Mouse (Mus musculus): Measurements from ENCODE around the gene Snx18. TPM values are rescaled to one million over a fixed set of nuclear protein-coding genes. Genes with fewer than 3 reads are reported as not detected.

Snx18 gene
- polyA plus RNA-seq, 1 experiment from 2014 or later, result 7.1 TPM

GRCm38 (mm10) chr13:113593711-113594110 lies 24.7 kb downstream of the Snx18 start:
- ATAC-seq, result no peak
- 77% methylated on average over 17 of the region's 17 CpGs for WGBS

GRCm38 (mm10) chr13:113592703-113593200 lies 25.6 kb downstream of the Snx18 start:
- WGBS, result 72% methylated on average over 13 of the region's 13 CpGs
- H3K4me1 ChIP-seq (ENCODE audit: control insufficient read depth, insufficient read depth, low read depth, low read length), result peaks cover 14% of the 10 kb centered on the region
- H3K9me3 ChIP-seq (ENCODE audit: control insufficient read depth, low read length), result no peaks in the 10 kb centered on the region
- peaks cover 4% of the 10 kb centered on the region; the same call in 1 of the 2 replicates for H3K36me3 ChIP-seq (ENCODE audit: control insufficient read depth, insufficient read depth, low read length)
- H3K27me3 ChIP-seq (replicated peaks; ENCODE audit: control insufficient read depth, insufficient read depth, low read length), result no peaks in the 10 kb centered on the region
- no peak for ATAC-seq
- H3K4me3 ChIP-seq (ENCODE audit: low read length), result no peak overlapping the region
- H3K4me2 ChIP-seq (ENCODE audit: low read length), result no peak overlapping the region
- H3K9ac ChIP-seq (ENCODE audit: low read depth, low read length), result no peak overlapping the region
- H3K27ac ChIP-seq (ENCODE audit: low read depth, low read length), result no peak overlapping the region

More at GRCm38 (mm10) chr13:113593711-113594110, 24.7 kb downstream of the Snx18 start:
- Histone ChIP-seq H3K9ac (ENCODE audit: low read depth, low read length) (no peak overlapping the region), H3K27me3 (replicated peaks; ENCODE audit: control insufficient read depth, insufficient read depth, low read length) (no peaks in the 10 kb centered on the region), H3K27ac (ENCODE audit: low read depth, low read length) (no peak overlapping the region), H3K9me3 (ENCODE audit: control insufficient read depth, low read length) (no peaks in the 10 kb centered on the region), H3K4me2 (ENCODE audit: low read length) (no peak overlapping the region), H3K36me3 (ENCODE audit: control insufficient read depth, insufficient read depth, low read length) (peaks cover 4% of the 10 kb centered on the region; the same call in 1 of the 2 replicates), H3K4me1 (ENCODE audit: control insufficient read depth, insufficient read depth, low read depth, low read length) (peaks cover 13% of the 10 kb centered on the region), H3K4me3 (ENCODE audit: low read length) (no peak overlapping the region)

- Histone ChIP-seq H3K27me3 (replicated peaks; ENCODE audit: control insufficient read depth, insufficient read depth, low read length) (no peaks in the 10 kb centered on the region), H3K9me3 (ENCODE audit: control insufficient read depth, low read length) (no peaks in the 10 kb centered on the region), H3K27ac (ENCODE audit: low read depth, low read length) (no peak overlapping the region), H3K4me3 (ENCODE audit: low read length) (no peak overlapping the region), H3K4me2 (ENCODE audit: low read length) (no peak overlapping the region), H3K36me3 (ENCODE audit: control insufficient read depth, insufficient read depth, low read length) (peaks cover 4% of the 10 kb centered on the region; the same call in 1 of the 2 replicates), H3K4me1 (ENCODE audit: control insufficient read depth, insufficient read depth, low read depth, low read length) (peaks cover 16% of the 10 kb centered on the region), H3K9ac (ENCODE audit: low read depth, low read length) (no peak overlapping the region)
- 84% methylated on average over 11 of the region's 11 CpGs for WGBS
- no peak for ATAC-seq
Observed at GRCm38 (mm10) chr13:113591336-113591735, 27.0 kb downstream of the Snx18 start.

- H3K36me3 ChIP-seq (ENCODE audit: control insufficient read depth, insufficient read depth, low read length), result peaks cover 4% of the 10 kb centered on the region; the same call in 1 of the 2 replicates
- no peak overlapping the region for H3K4me2 ChIP-seq (ENCODE audit: low read length)
- ATAC-seq, result no peak
- H3K9ac ChIP-seq (ENCODE audit: low read depth, low read length), result no peak overlapping the region
- H3K9me3 ChIP-seq (ENCODE audit: control insufficient read depth, low read length), result no peaks in the 10 kb centered on the region
- no peak overlapping the region for H3K27ac ChIP-seq (ENCODE audit: low read depth, low read length)
- WGBS, result 91% methylated on average over 4 of the region's 4 CpGs
- H3K4me1 ChIP-seq (ENCODE audit: control insufficient read depth, insufficient read depth, low read depth, low read length), result peaks cover 7% of the 10 kb centered on the region
- H3K27me3 ChIP-seq (replicated peaks; ENCODE audit: control insufficient read depth, insufficient read depth, low read length), result no peaks in the 10 kb centered on the region
- no peak overlapping the region for H3K4me3 ChIP-seq (ENCODE audit: low read length)
Observed at GRCm38 (mm10) chr13:113590216-113590615, 28.1 kb downstream of the Snx18 start.

GRCm38 (mm10) chr13:113589499-113589898 lies 28.9 kb downstream of the Snx18 start:
- Histone ChIP-seq H3K4me2 (ENCODE audit: low read length) (no peak overlapping the region), H3K27me3 (replicated peaks; ENCODE audit: control insufficient read depth, insufficient read depth, low read length) (no peaks in the 10 kb centered on the region), H3K27ac (ENCODE audit: low read depth, low read length) (no peak overlapping the region), H3K4me3 (ENCODE audit: low read length) (no peak overlapping the region), H3K36me3 (ENCODE audit: control insufficient read depth, insufficient read depth, low read length) (peaks cover 4% of the 10 kb centered on the region; the same call in 1 of the 2 replicates), H3K9ac (ENCODE audit: low read depth, low read length) (no peak overlapping the region), H3K4me1 (ENCODE audit: control insufficient read depth, insufficient read depth, low read depth, low read length) (peaks cover 7% of the 10 kb centered on the region), H3K9me3 (ENCODE audit: control insufficient read depth, low read length) (no peaks in the 10 kb centered on the region)
- no peak for ATAC-seq
- 63% methylated on average over 7 of the region's 7 CpGs for WGBS

GRCm38 (mm10) chr13:113587200-113587936 lies 31.0 kb downstream of the Snx18 start:
- H3K4me3 ChIP-seq (ENCODE audit: low read length), result no peak overlapping the region
- peak overlapping the region; percentile 19; the same call in 1 of the 2 replicates for H3K9ac ChIP-seq (ENCODE audit: low read depth, low read length)
- H3K36me3 ChIP-seq (ENCODE audit: control insufficient read depth, insufficient read depth, low read length), result 0 out of 2 replicates have a peak, but pooled peaks cover 2% of the 10 kb centered on the region
- peak overlapping the region; percentile 60 for H3K27ac ChIP-seq (ENCODE audit: low read depth, low read length)
- H3K27me3 ChIP-seq (replicated peaks; ENCODE audit: control insufficient read depth, insufficient read depth, low read length), result no peaks in the 10 kb centered on the region
- WGBS, result 8% methylated on average over 15 of the region's 15 CpGs
- ATAC-seq, result peak; percentile 95
- peak overlapping the region; percentile 13; the same call in 1 of the 2 replicates for H3K4me2 ChIP-seq (ENCODE audit: low read length)
- H3K4me1 ChIP-seq (ENCODE audit: control insufficient read depth, insufficient read depth, low read depth, low read length), result peaks cover 7% of the 10 kb centered on the region
- no peaks in the 10 kb centered on the region for H3K9me3 ChIP-seq (ENCODE audit: control insufficient read depth, low read length)

- ATAC-seq, result no peak
- no peak overlapping the region for H3K9ac ChIP-seq (ENCODE audit: low read depth, low read length)
- no peaks in the 10 kb centered on the region for H3K36me3 ChIP-seq (ENCODE audit: control insufficient read depth, insufficient read depth, low read length)
- peaks cover 7% of the 10 kb centered on the region for H3K4me1 ChIP-seq (ENCODE audit: control insufficient read depth, insufficient read depth, low read depth, low read length)
- no peaks in the 10 kb centered on the region for H3K9me3 ChIP-seq (ENCODE audit: control insufficient read depth, low read length)
- no peaks in the 10 kb centered on the region for H3K27me3 ChIP-seq (replicated peaks; ENCODE audit: control insufficient read depth, insufficient read depth, low read length)
- no peak overlapping the region for H3K27ac ChIP-seq (ENCODE audit: low read depth, low read length)
- no peak overlapping the region for H3K4me3 ChIP-seq (ENCODE audit: low read length)
- 95% methylated on average over 3 of the region's 3 CpGs for WGBS
- no peak overlapping the region for H3K4me2 ChIP-seq (ENCODE audit: low read length)
Observed at GRCm38 (mm10) chr13:113585606-113586005, 32.8 kb downstream of the Snx18 start.

- no peak for ATAC-seq
- WGBS, result 67% methylated on average over 6 of the region's 6 CpGs
- H3K9me3 ChIP-seq (ENCODE audit: control insufficient read depth, low read length), result no peaks in the 10 kb centered on the region
- H3K4me2 ChIP-seq (ENCODE audit: low read length), result no peak overlapping the region
- H3K36me3 ChIP-seq (ENCODE audit: control insufficient read depth, insufficient read depth, low read length), result no peaks in the 10 kb centered on the region
- H3K4me1 ChIP-seq (ENCODE audit: control insufficient read depth, insufficient read depth, low read depth, low read length), result peaks cover 7% of the 10 kb centered on the region
- H3K9ac ChIP-seq (ENCODE audit: low read depth, low read length), result no peak overlapping the region
- H3K4me3 ChIP-seq (ENCODE audit: low read length), result no peak overlapping the region
- no peaks in the 10 kb centered on the region for H3K27me3 ChIP-seq (replicated peaks; ENCODE audit: control insufficient read depth, insufficient read depth, low read length)
- no peak overlapping the region for H3K27ac ChIP-seq (ENCODE audit: low read depth, low read length)
Observed at GRCm38 (mm10) chr13:113584431-113584830, 33.9 kb downstream of the Snx18 start.

- no peak overlapping the region for H3K4me3 ChIP-seq (ENCODE audit: low read length)
- 82% methylated on average over 4 of the region's 4 CpGs for WGBS
- H3K9ac ChIP-seq (ENCODE audit: low read depth, low read length), result no peak overlapping the region
Observed at GRCm38 (mm10) chr13:113583563-113583962, 34.8 kb downstream of the Snx18 start.

More at GRCm38 (mm10) chr13:113583563-113583962, 34.8 kb downstream of the Snx18 start:
- Histone ChIP-seq H3K4me2 (ENCODE audit: low read length) (no peak overlapping the region), H3K27me3 (replicated peaks; ENCODE audit: control insufficient read depth, insufficient read depth, low read length) (no peaks in the 10 kb centered on the region), H3K4me1 (ENCODE audit: control insufficient read depth, insufficient read depth, low read depth, low read length) (peaks cover 7% of the 10 kb centered on the region), H3K9me3 (ENCODE audit: control insufficient read depth, low read length) (no peaks in the 10 kb centered on the region), H3K36me3 (ENCODE audit: control insufficient read depth, insufficient read depth, low read length) (no peaks in the 10 kb centered on the region), H3K27ac (ENCODE audit: low read depth, low read length) (no peak overlapping the region)
- no peak for ATAC-seq

All from hindbrain, embryonic 16.5 days (tissue).